In genomic region chr3:99249551-99249870, GRCm38 (mm10) we compare ENCODE assay signal across 22 mouse cellular contexts. TPM values are rescaled to one million over a fixed set of nuclear protein-coding genes. Genes with fewer than 3 reads are reported as not detected.
DNase-seq lines count a peak whose midpoint lies in the region; ATAC-seq and TF ChIP-seq lines count a peak whose summit lies in the region.
"Had no signal": no experiment of that assay in that cellular context is flagged by ENCODE, and none has a peak within 500 bp of the region (broad histone marks: within the 10 kb centered on the region; RNA-seq: fewer than 3 reads in every experiment).

No protein-coding gene starts in this region.

- 4% methylated on average over 11 of the region's 11 CpGs for WGBS in embryonic facial prominence, embryonic 12.5 days
- WGBS in limb, embryonic 12.5 days: under 1% methylated on average over 11 of the region's 11 CpGs
- WGBS in forebrain, embryonic 13.5 days: 1% methylated on average over 11 of the region's 11 CpGs

- H3K4me1 ChIP-seq in bone marrow macrophage, adult 2 months (ENCODE audit: control insufficient read depth, insufficient read depth, low read length): peaks cover 7% of the 10 kb centered on the region
- H3K4me1 ChIP-seq in embryonic facial prominence, embryonic 12.5 days: no peaks in the 10 kb centered on the region
- H3K4me1 ChIP-seq in limb, embryonic 12.5 days (replicated peaks): peaks cover 65% of the 10 kb centered on the region
- peaks cover 10% of the 10 kb centered on the region for H3K4me1 ChIP-seq in forebrain, embryonic 13.5 days

- intact Hi-C loops in gastrocnemius, adult 2 months (cut with DNase I): no loop called here
- intact Hi-C loops in gastrocnemius, postnatal 14 days (cut with DNase I; ENCODE audit: low total_unique reads): no loop called here

- no peak for TF ChIP-seq CTCF in gastrocnemius, adult 2 months (IDR thresholded peaks at IDR 0.05)
- TF ChIP-seq CTCF in bone marrow macrophage, adult 2 months (IDR thresholded peaks at IDR 0.05; ENCODE audit: low read depth, low read length): no peak

- ATAC-seq in embryonic facial prominence, embryonic 12.5 days (ENCODE audit: insufficient number of reproducible peaks, insufficient read depth, low FRiP score, low TSS enrichment): no peak
- ATAC-seq in limb, embryonic 12.5 days (ENCODE audit: insufficient number of reproducible peaks, insufficient read depth, low FRiP score, low TSS enrichment, low read depth): no peak
- ATAC-seq in forebrain, embryonic 13.5 days: no peak
- ATAC-seq: CD4-positive, CD25-positive, alpha-beta regulatory T cell, adult 4 months; forebrain, embryonic 14.5 days; lung, postnatal 0 days; midbrain, embryonic 16.5 days had no signal

- DNase-seq in gastrocnemius, adult 2 months: no peak
- DNase-seq in gastrocnemius, postnatal 14 days: no peak
- DNase-seq in layer of hippocampus, adult 9-11 months: no peak
- DNase-seq in thymus, postnatal 0 days (ENCODE audit: low spot score): no peak
- DNase-seq: adrenal gland, postnatal 14 days; cerebellum, adult 11-12 months; cerebellum, postnatal 25 days; gastrocnemius, postnatal 36 days; heart, postnatal 10 days; thymus, postnatal 36 days had no signal

- peak overlapping the region; percentile 75 for H3K27ac ChIP-seq in gastrocnemius, adult 2 months
- no peak overlapping the region for H3K27ac ChIP-seq in bone marrow macrophage, adult 2 months (ENCODE audit: insufficient read depth, low read depth, low read length)
- peak overlapping the region; percentile 30; the same call in 1 of the 2 replicates for H3K27ac ChIP-seq in embryonic facial prominence, embryonic 12.5 days
- H3K27ac ChIP-seq in limb, embryonic 12.5 days: peak overlapping the region; percentile 100
- H3K27ac ChIP-seq in forebrain, embryonic 13.5 days: no peak overlapping the region
- H3K27ac ChIP-seq: heart, embryonic 10.5 days; hindbrain, embryonic 12.5 days; kidney, postnatal 0 days had no signal

- H3K9ac ChIP-seq in embryonic facial prominence, embryonic 12.5 days: no peak overlapping the region
- peak overlapping the region; percentile 51; the same call in 1 of the 2 replicates for H3K9ac ChIP-seq in limb, embryonic 12.5 days (replicated peaks)
- H3K9ac ChIP-seq in forebrain, embryonic 13.5 days: no peak overlapping the region
- H3K9ac ChIP-seq: hindbrain, embryonic 12.5 days had no signal

- no peak for TF ChIP-seq POLR2A in bone marrow macrophage, adult 2 months (IDR thresholded peaks at IDR 0.05; ENCODE audit: borderline replicate concordance, low read depth, low read length)

- peaks cover 84% of the 10 kb centered on the region for H3K27me3 ChIP-seq in embryonic facial prominence, embryonic 12.5 days
- H3K27me3 ChIP-seq in limb, embryonic 12.5 days: peaks cover 44% of the 10 kb centered on the region
- H3K27me3 ChIP-seq in forebrain, embryonic 13.5 days: peaks cover 100% of the 10 kb centered on the region

- H3K4me3 ChIP-seq in gastrocnemius, adult 2 months: peak overlapping the region; percentile 62
- peak overlapping the region; percentile 24; the same call in 1 of the 2 replicates for H3K4me3 ChIP-seq in bone marrow macrophage, adult 2 months (ENCODE audit: insufficient read depth, low read length)
- H3K4me3 ChIP-seq in embryonic facial prominence, embryonic 12.5 days: no peak overlapping the region
- H3K4me3 ChIP-seq in limb, embryonic 12.5 days (replicated peaks): peak overlapping the region; percentile 24
- H3K4me3 ChIP-seq in forebrain, embryonic 13.5 days: no peak overlapping the region
- H3K4me3 ChIP-seq: heart, embryonic 10.5 days; hindbrain, embryonic 12.5 days had no signal

- H3K4me2 ChIP-seq in embryonic facial prominence, embryonic 12.5 days (replicated peaks): no peak overlapping the region
- H3K4me2 ChIP-seq in limb, embryonic 12.5 days: peak overlapping the region; percentile 66
- no peak overlapping the region for H3K4me2 ChIP-seq in forebrain, embryonic 13.5 days
- H3K4me2 ChIP-seq: hindbrain, embryonic 12.5 days had no signal

- no peaks in the 10 kb centered on the region for H3K36me3 ChIP-seq in embryonic facial prominence, embryonic 12.5 days
- H3K36me3 ChIP-seq in limb, embryonic 12.5 days: no peaks in the 10 kb centered on the region
- H3K36me3 ChIP-seq in forebrain, embryonic 13.5 days (ENCODE audit: poor library complexity, severe bottlenecking): no peaks in the 10 kb centered on the region
- H3K36me3 ChIP-seq: heart, embryonic 10.5 days; hindbrain, embryonic 12.5 days had no signal

- H3K9me3 ChIP-seq in embryonic facial prominence, embryonic 12.5 days: no peaks in the 10 kb centered on the region
- no peaks in the 10 kb centered on the region for H3K9me3 ChIP-seq in limb, embryonic 12.5 days
- no peaks in the 10 kb centered on the region for H3K9me3 ChIP-seq in forebrain, embryonic 13.5 days (replicated peaks)
- H3K9me3 ChIP-seq: heart, embryonic 10.5 days; hindbrain, embryonic 12.5 days had no signal

RNA-seq across cellular contexts. Expression of gene Tbx15, which starts 9.3 kb away (rescaled TPM):
- 100 to 1,000 TPM; 105 to 145 TPM for total RNA-seq in gastrocnemius, adult 2 months (2021)
- 100 to 1,000 TPM; 116 to 149 TPM for total RNA-seq in gastrocnemius, postnatal 14 days (2021)
- 0.40 and 0.47 TPM in 2 replicates for polyA plus RNA-seq in bone marrow macrophage, adult 2 months (2012; ENCODE audit: insufficient read depth, insufficient read length, missing spikeins)
- 14.5 and 15.2 TPM in 2 replicates for polyA plus RNA-seq in embryonic facial prominence, embryonic 12.5 days (2016; fragmentation: Nextera tagmentation; extraction: Ambion mirVana)
- 26.5 and 32.6 TPM in 2 replicates for polyA plus RNA-seq in limb, embryonic 12.5 days (2016; fragmentation: Nextera tagmentation; extraction: Ambion mirVana)
- polyA plus RNA-seq in forebrain, embryonic 13.5 days (2015; fragmentation: Nextera tagmentation; extraction: Ambion mirVana): 0.28 and 0.43 TPM in 2 replicates
- polyA plus RNA-seq in thymus, postnatal 0 days (2015; fragmentation: Nextera tagmentation; extraction: Ambion mirVana): 0.06 and 0.12 TPM in 2 replicates
- total RNA-seq: megakaryocyte progenitor cell, adult 5-6 weeks had no signal
- polyA plus RNA-seq: CD4-positive, CD25-positive, alpha-beta regulatory T cell, adult 4 months; kidney, postnatal 0 days had no signal

Comparison
In these comparisons a context has a peak if more than half of its experiments do, and no peak if none do; other contexts are left out.
1. H3K27ac ChIP-seq: peak in gastrocnemius, adult 2 months (single experiment), embryonic facial prominence, embryonic 12.5 days (single experiment) and limb, embryonic 12.5 days (single experiment); none in bone marrow macrophage, adult 2 months (single experiment) and forebrain, embryonic 13.5 days (single experiment).
2. H3K4me3 ChIP-seq: peak in gastrocnemius, adult 2 months (single experiment), bone marrow macrophage, adult 2 months (single experiment) and limb, embryonic 12.5 days (single experiment); none in embryonic facial prominence, embryonic 12.5 days (single experiment) and forebrain, embryonic 13.5 days (single experiment).
3. RNA of gene Tbx15, which starts 9.3 kb away (polyA plus RNA-seq): 26.5 to 32.6 TPM in limb, embryonic 12.5 days and 14.5 to 15.2 TPM in embryonic facial prominence, embryonic 12.5 days; 0.40 to 0.47 TPM in bone marrow macrophage, adult 2 months, 0.28 to 0.43 TPM in forebrain, embryonic 13.5 days and 0.06 to 0.12 TPM in thymus, postnatal 0 days; every median in the first group is over 10 times any median in the second.